Mouse (Mus musculus): ENCODE measurements around the gene Cacnb1. TPM values are rescaled to one million over a fixed set of nuclear protein-coding genes. Genes with fewer than 3 reads are reported as not detected.

Gene Cacnb1
- polyA plus RNA-seq, 2 experiments, result 21.5 to 51.4 TPM

DNA sequence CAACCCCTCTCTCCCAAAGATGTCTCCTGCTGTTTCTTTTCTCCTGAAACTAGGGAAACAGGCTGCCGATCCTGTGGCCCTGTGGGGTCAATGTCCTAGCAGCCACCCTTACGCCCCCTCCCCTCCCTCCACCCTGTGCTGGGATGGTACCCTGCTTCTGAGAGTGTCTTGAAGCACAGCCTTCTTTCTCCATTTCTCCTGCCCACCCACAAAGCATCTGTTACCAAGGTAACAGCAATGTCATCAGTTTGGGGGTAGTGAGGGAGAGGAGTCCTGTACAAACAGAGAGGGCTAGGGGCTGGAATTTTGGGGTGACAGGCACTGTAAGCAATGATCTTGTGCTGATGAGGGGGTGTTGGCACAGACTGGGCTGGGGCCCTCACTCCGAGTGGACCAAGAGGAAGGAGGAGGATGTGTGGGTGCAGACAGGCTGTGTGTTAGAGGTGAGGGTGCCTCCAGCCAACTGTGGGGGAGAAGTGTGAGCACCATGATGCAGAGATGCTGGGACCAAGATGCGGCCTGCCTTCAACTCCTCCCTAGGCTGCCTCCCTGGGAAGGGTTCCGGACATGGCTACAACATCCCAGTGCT lies 37.4 kb upstream of the Cacnb1 start:
- no peaks in the 10 kb centered on the region for H3K9me3 ChIP-seq (ENCODE audit: control insufficient read depth, low read length)
- peak overlapping the region; percentile 16; the same call in 1 of the 2 replicates for H3K9ac ChIP-seq (ENCODE audit: low read depth, low read length, severe bottlenecking)
- no peak overlapping the region for H3K27ac ChIP-seq (replicated peaks; ENCODE audit: low read depth, low read length)
- WGBS, result 76% methylated on average over 5 of the region's 5 CpGs
- H3K4me1 ChIP-seq (ENCODE audit: control insufficient read depth, insufficient read depth, low read length), result peaks cover 5% of the 10 kb centered on the region
- no peaks in the 10 kb centered on the region for H3K27me3 ChIP-seq (ENCODE audit: control insufficient read depth, insufficient read depth, low read length)
- no peaks in the 10 kb centered on the region for H3K36me3 ChIP-seq (ENCODE audit: control insufficient read depth, insufficient read depth, low read length)
- ATAC-seq (ENCODE audit: low FRiP score, low read depth) (no peak), DNase-seq (ENCODE audit: low spot score) (no peak)
- H3K4me2 ChIP-seq (replicated peaks; ENCODE audit: low read depth, low read length, severe bottlenecking), result no peak overlapping the region
- TF ChIP-seq POLR2A (IDR thresholded peaks at IDR 0.05; ENCODE audit: borderline replicate concordance, extremely low read depth, insufficient read depth, insufficient read length), result no peak
- no peak overlapping the region for H3K4me3 ChIP-seq (replicated peaks; ENCODE audit: low read length)

DNA sequence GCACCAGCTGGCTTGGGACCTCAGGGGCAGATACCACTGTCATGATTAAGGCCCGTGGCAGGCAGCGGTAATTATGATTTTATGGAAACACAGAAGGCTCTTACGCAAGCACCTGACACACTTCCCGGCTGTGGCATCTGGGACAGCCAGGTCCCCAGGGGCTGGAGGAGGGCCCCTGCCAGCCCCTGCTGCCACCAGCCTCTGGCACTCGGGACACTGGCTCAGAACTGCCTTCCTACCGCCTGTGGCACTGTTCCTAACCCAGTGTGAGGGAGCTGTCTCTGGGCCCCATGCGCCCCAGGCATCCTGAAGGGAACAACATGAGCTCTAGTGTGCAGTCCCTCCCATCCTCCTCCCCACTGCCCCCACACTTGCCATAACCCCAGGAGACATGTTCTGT lies 36.8 kb upstream of the Cacnb1 start:
- H3K27me3 ChIP-seq (ENCODE audit: control insufficient read depth, insufficient read depth, low read length), result no peaks in the 10 kb centered on the region
- 51% methylated on average over 7 of the region's 7 CpGs for WGBS
- ATAC-seq (ENCODE audit: low FRiP score, low read depth) (no peak), DNase-seq (ENCODE audit: low spot score) (no peak)
- no peak overlapping the region for H3K4me3 ChIP-seq (replicated peaks; ENCODE audit: low read length)
- no peak overlapping the region for H3K4me2 ChIP-seq (replicated peaks; ENCODE audit: low read depth, low read length, severe bottlenecking)
- H3K9ac ChIP-seq (ENCODE audit: low read depth, low read length, severe bottlenecking), result no peak overlapping the region
- H3K4me1 ChIP-seq (ENCODE audit: control insufficient read depth, insufficient read depth, low read length), result peaks cover 5% of the 10 kb centered on the region; the same call in 1 of the 2 replicates
- no peaks in the 10 kb centered on the region for H3K36me3 ChIP-seq (ENCODE audit: control insufficient read depth, insufficient read depth, low read length)
- H3K27ac ChIP-seq (replicated peaks; ENCODE audit: low read depth, low read length), result no peak overlapping the region
- no peaks in the 10 kb centered on the region for H3K9me3 ChIP-seq (ENCODE audit: control insufficient read depth, low read length)
- TF ChIP-seq POLR2A (IDR thresholded peaks at IDR 0.05; ENCODE audit: borderline replicate concordance, extremely low read depth, insufficient read depth, insufficient read length), result no peak

DNA sequence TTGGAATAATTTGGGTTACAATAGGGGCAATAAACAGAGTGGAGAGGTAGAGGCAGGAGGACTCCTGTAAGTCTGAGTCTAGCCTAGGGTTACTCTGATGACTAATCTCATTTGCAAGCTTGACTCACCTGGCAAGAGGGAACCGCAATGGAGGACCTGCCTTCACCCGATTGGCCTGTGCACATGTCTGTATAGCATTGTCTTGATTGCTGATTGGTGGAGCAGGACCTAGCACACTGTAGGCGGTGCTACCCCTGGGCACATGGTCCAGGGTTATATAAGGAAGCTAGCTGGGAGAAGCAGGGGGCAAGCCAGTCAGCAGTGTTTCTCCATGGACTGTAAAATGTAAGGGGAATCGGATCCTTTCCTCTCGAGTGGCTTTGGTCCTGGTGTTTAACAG lies 35.2 kb upstream of the Cacnb1 start:
- no peak overlapping the region for H3K4me3 ChIP-seq (replicated peaks; ENCODE audit: low read length)
- H3K9ac ChIP-seq (ENCODE audit: low read depth, low read length, severe bottlenecking), result no peak overlapping the region
- 80% methylated on average over 5 of the region's 5 CpGs for WGBS
- ATAC-seq (ENCODE audit: low FRiP score, low read depth) (no peak), DNase-seq (ENCODE audit: low spot score) (no peak)
- no peak overlapping the region for H3K4me2 ChIP-seq (replicated peaks; ENCODE audit: low read depth, low read length, severe bottlenecking)
- H3K27me3 ChIP-seq (ENCODE audit: control insufficient read depth, insufficient read depth, low read length), result peaks cover 3% of the 10 kb centered on the region; the same call in 1 of the 2 replicates
- H3K9me3 ChIP-seq (ENCODE audit: control insufficient read depth, low read length), result no peaks in the 10 kb centered on the region
- H3K36me3 ChIP-seq (ENCODE audit: control insufficient read depth, insufficient read depth, low read length), result no peaks in the 10 kb centered on the region
- no peak overlapping the region for H3K27ac ChIP-seq (replicated peaks; ENCODE audit: low read depth, low read length)
- no peak for TF ChIP-seq POLR2A (IDR thresholded peaks at IDR 0.05; ENCODE audit: borderline replicate concordance, extremely low read depth, insufficient read depth, insufficient read length)
- peaks cover 8% of the 10 kb centered on the region for H3K4me1 ChIP-seq (ENCODE audit: control insufficient read depth, insufficient read depth, low read length)

DNA sequence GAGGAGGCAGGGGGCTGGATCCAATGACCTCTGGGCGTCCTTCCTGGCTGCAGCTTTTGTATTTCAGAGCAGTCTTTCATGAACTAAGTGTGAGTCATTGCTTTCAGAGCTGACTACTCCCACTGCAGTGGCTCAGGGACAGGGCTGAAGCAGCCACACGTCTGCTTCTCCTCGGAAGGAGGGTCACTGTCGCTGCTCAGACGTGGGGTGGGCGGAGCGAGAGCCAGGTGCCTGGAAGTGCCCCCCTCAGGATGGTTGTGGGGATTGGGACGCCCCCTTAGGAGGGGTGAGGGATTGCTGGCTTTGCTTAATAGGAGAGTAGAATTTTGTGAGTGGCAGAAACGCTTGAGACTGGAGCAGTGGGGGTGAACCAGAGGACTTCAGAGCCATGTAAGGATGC lies 34.6 kb upstream of the Cacnb1 start:
- Histone ChIP-seq H3K9me3 (ENCODE audit: control insufficient read depth, low read length) (no peaks in the 10 kb centered on the region), H3K9ac (ENCODE audit: low read depth, low read length, severe bottlenecking) (no peak overlapping the region), H3K4me3 (replicated peaks; ENCODE audit: low read length) (no peak overlapping the region), H3K4me1 (ENCODE audit: control insufficient read depth, insufficient read depth, low read length) (peaks cover 8% of the 10 kb centered on the region), H3K27me3 (ENCODE audit: control insufficient read depth, insufficient read depth, low read length) (peaks cover 8% of the 10 kb centered on the region), H3K27ac (replicated peaks; ENCODE audit: low read depth, low read length) (no peak overlapping the region), H3K36me3 (ENCODE audit: control insufficient read depth, insufficient read depth, low read length) (no peaks in the 10 kb centered on the region), H3K4me2 (replicated peaks; ENCODE audit: low read depth, low read length, severe bottlenecking) (no peak overlapping the region)
- TF ChIP-seq POLR2A (IDR thresholded peaks at IDR 0.05; ENCODE audit: borderline replicate concordance, extremely low read depth, insufficient read depth, insufficient read length), result no peak
- ATAC-seq (ENCODE audit: low FRiP score, low read depth), result no peak
- WGBS, result 26% methylated on average over 9 of the region's 9 CpGs
- no peak for DNase-seq (ENCODE audit: low spot score)

DNA sequence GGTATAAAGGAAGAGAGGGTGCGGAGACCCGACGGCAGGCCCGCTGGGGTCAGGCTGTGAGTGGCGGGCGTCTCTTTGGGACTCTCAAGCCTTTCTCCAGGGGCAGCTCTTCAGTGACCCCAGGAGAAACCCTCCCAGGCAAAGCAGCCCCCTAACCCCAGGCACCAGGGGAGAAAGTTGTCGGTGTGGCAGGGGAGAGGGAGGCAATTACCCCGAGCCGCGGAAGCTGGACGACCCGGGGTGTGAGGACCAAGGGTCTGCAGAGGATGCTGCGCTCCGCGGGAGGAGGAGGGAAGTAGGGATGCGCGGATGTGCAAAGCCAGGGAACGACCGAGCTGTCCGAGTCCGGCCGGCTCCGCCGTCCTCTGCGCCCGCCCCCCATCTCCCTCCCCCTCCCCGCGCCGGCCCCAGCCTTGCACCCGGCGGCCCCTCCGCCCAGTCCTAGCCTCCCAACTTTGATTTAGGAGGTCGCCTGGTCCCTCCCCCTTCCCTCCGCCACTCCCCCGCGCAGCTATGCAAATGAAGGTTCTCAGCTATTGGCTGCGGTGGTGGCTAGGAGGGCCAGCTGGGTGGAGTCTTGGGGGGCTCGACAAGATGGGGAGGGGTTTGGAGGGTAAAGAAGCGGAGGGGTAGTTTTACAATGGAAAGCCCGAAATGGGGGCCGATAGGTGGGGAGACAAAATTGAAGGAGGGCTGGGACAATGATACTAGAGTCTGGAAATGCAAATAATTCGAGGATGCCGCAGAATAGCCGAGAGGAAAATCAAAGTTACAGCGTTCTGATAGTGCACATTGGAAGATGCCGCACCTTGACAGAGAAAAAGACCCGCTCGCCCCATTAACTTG lies 30.4 kb upstream of the Cacnb1 start, which contains the start of gene Stac2:
Stac2 (minus strand) TSS at position 474 of the 846 bp plus-strand sequence.
- TF ChIP-seq POLR2A (IDR thresholded peaks at IDR 0.05; ENCODE audit: borderline replicate concordance, extremely low read depth, insufficient read depth, insufficient read length), result no peak
- Histone ChIP-seq H3K4me1 (ENCODE audit: control insufficient read depth, insufficient read depth, low read length) (peaks cover 8% of the 10 kb centered on the region), H3K4me2 (replicated peaks; ENCODE audit: low read depth, low read length, severe bottlenecking) (peak within 1 kb of the TSS; percentile 77), H3K36me3 (ENCODE audit: control insufficient read depth, insufficient read depth, low read length) (no peaks in the 10 kb centered on the region), H3K9me3 (ENCODE audit: control insufficient read depth, low read length) (no peaks in the 10 kb centered on the region), H3K27ac (replicated peaks; ENCODE audit: low read depth, low read length) (no peak within 1 kb of the TSS), H3K27me3 (ENCODE audit: control insufficient read depth, insufficient read depth, low read length) (peaks cover 35% of the 10 kb centered on the region), H3K9ac (ENCODE audit: low read depth, low read length, severe bottlenecking) (peak within 1 kb of the TSS; percentile 43), H3K4me3 (replicated peaks; ENCODE audit: low read length) (peak within 1 kb of the TSS; percentile 45)
- peak; percentile 92 for ATAC-seq (ENCODE audit: low FRiP score, low read depth)
- peak; percentile 74 for DNase-seq (ENCODE audit: low spot score)
- 2% methylated on average over 40 of the region's 48 CpGs for WGBS

Measured in limb, embryonic 14.5 days (tissue).